Mouse (Mus musculus): ENCODE results near the gene Tprgl. TPM values are rescaled to one million over a fixed set of nuclear protein-coding genes. Genes with fewer than 3 reads are reported as not detected.
A peak's percentile ranks its signal among the peaks of the same experiment; 100 is the strongest.

The Tprgl gene
- total RNA-seq, 2 experiments from 2014 or later = 196 to 199 TPM

DNA sequence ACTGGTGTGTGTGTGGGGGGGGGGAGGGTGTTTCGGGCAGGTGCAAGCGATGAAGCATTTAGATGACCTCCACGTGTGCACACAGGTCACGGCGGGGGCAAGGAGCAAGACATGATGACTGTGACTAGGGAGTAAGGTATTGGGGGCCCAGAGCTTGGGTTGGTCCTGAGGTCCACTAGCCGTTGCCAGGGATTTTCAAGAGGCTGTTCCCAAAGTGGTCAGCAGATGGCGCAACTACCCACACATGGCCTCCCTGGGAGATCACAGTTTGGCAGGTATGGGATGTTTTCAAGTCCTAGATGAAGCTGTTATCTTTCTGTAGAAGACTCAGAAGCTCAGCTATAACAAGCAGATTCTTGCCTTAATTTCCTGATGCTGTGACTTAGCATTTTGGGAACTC, 2.8 kb upstream of the Tprgl start:
- DNase-seq (ENCODE audit: low spot score in 2 of 2) = peak in 1 of 2 experiments; percentile 79

DNA sequence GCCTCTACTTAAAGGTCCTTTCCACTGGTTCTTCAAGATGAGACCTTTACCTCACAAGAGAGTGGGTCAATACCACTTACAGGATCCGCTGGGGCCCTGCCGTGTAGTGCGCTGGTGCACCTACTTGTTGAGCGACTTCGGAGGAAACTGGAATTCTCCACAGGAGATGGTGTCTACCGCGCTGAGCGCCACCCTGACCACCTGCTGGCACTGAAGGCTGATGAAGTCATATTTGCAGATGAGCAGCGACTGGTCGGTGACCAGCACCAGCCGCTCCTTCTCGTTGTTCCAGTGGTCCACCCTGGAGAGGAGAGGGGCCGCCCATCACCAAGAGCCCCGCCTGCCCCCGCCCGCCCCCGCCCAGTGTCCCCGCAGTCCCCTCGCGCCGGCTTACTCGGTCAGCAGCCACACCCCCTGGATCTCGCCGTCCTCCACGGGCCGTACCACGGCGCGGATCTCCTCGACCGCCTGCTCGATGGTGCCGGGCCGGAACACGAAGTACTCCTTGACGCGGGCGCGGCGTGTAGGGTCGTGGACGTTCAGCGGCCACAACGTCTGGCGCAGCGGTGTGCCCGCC, 417 bp downstream of the Tprgl start:
- DNase-seq (ENCODE audit: low spot score in 2 of 2) = peak in 1 of 2 experiments; percentile 37

GRCm38 (mm10) chr4:154159002-154159401, 1.5 kb downstream of the Tprgl start:
- peak; percentile 70 to 92 for DNase-seq (ENCODE audit: low spot score in 2 of 2)

DNA sequence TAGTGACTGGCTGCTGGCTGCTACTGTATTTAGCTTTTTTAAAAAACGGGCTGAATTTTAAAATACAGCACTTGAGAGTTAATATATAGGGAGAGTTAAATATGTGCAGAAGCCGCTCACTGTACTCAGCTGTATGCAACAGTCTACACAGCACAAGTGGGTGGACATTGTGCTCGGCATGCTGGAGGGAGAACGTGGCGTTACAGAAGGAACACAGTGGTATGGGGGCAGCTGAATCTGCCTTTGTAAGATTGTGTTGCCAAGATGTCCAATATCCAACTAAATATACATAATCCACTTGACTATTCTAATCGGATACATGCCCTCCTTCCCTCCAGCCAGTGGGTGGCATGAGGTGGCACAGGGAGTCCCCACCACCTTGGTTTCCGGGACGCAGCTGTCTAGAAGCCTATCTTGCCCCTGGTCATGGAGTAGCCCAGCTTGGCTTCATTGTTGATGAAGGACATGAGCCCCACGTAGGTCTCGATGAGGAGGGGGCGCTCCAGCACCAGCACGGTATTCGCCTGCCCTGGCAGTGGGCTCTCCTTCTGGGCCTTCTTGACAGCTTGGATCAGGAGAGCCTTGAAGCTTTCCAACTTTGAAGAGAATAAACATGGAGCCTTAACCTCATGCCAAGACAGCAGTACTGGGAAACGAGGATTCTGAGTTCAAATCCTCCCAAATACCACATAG, 2.4 kb downstream of the Tprgl start:
- DNase-seq (ENCODE audit: low spot score in 2 of 2) = peak in 1 of 2 experiments; percentile 45

DNA sequence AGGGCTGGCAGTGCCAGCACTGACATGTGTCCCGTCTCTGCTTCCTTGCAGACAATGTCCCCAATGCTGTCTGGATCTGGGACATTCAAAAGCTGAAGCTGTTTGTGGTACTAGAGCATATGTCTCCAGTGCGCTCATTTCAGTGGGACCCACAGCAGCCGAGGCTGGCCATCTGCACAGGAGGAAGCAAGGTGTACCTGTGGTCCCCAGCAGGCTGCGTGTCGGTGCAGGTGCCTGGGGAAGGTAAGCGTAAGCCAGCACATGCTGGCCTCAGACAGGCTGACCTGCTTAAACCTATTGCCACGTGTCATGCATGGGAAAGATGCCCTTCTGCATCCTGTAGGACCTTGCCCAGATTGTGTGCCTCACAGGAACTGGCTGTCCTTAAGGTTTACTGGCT, 4.4 kb downstream of the Tprgl start:
- no peak for DNase-seq (ENCODE audit: low spot score in 2 of 2)

GRCm38 (mm10) chr4:154154104-154154503, 6.4 kb downstream of the Tprgl start:
- no peak for DNase-seq (ENCODE audit: low spot score in 2 of 2)

- no peak for DNase-seq (ENCODE audit: low spot score in 2 of 2)
Measured at GRCm38 (mm10) chr4:154146342-154146741, 14.1 kb downstream of the Tprgl start.

DNA sequence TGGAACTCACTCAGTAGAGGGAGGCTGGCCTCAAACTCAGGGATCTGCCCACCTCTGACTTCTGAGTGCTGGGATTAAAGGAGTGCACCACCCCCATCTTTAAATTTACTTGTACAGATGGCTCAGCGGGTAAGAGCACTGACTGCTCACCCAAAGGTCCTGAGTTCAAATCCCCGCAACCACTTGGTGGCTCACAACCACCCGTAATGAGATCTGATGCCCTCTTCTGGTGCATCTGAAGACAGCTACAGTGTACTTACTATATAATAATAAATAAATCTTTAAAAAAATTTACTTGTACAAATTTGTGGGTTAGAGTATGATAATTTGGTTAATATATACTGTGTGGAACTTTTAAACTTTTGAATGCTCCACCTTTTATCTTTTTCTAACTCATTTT, 15.8 kb downstream of the Tprgl start:
- no peak for DNase-seq (ENCODE audit: low spot score in 2 of 2)

- DNase-seq (ENCODE audit: low spot score in 2 of 2) = peak; percentile 83 to 93
Measured at GRCm38 (mm10) chr4:154142211-154143040, 18.0 kb downstream of the Tprgl start, which contains the start of gene Wrap73. Gene Wrap73, plus strand, starts transcription at chr4:154142372.

DNA sequence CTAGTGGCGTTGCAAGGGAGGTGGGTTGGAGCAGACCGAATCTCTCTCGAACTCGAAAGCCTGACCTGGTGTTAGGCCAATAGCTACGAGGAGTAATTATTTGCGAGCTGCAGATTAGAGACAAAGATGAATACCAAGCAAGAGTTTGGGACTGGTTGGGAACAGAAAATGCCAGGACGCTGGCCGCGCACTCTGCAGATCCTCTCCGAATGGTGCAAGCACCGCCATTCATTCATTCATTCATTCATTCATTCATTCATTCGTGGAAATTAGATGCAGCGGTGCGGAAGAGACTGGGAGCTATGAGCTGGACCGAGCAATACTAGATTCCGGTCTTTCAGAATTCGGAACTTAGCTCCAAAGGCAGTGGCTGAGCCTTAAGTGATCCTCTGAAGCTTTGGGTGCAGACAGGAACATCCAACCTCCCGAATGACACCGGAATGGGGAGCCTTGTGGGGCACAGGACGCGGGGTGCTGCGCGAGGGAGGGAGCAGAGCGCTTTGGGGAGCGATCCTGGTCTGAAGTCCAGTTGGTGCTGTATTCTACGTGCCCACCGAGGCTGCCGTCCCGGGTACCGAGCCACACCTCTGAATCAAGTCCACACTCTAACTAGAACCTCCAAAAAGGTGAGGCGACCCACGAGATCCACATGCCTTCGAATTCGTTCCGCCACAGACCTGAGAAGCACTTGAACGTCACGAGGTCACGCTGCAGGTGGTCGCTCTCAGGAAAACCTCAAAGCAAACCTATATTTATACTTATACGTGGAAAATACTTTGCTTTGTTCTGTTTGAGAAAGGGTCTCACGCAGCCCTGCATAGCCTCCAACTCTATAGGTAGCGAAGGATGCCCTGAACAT, 19.2 kb downstream of the Tprgl start:
- DNase-seq (ENCODE audit: low spot score in 2 of 2) = no peak

DNA sequence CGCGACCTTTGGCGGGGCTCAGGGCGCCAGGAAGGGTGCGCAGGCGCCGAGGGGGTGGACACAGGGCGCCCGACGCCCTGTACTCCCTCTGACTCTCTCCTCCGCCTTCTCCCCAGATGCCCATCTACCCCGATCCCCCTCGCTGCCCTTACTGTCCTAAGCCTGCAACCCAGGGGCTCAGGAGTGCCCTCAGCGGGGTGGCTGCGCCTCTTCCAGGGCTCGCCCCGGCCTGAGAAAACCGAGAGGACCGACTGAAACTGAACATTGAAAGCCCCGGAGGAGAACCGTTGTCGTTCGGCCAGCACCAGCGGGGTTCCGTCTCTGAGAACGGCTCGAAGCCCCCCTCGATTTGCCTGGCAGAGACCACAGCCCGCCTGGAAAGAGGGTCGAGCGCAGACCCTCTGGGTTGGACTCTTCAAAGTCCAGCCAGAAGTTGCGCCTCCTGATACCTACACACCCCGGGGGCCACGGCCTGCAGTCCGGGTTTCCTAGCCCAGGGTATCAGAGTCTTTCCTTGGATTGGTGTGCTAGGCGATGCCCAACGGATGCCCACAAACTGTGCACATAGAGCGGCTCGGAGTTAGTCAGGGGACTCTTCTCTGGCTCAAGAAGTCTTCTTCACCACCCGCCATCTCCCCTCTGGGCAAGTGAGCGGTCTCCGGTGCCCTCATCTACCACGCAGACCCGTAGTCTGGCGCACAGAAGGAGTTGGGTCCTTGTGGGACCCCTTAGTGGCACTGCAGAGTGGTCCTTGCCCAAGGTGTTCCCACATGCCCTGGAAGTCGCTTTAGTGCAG, 20.1 kb downstream of the Tprgl start:
- no peak for DNase-seq (ENCODE audit: low spot score in 2 of 2)

- no peak for DNase-seq (ENCODE audit: low spot score in 2 of 2)
Measured at GRCm38 (mm10) chr4:154140182-154140212, 20.5 kb downstream of the Tprgl start, which contains the start of gene Trp73. Gene Trp73, minus strand, starts transcription at chr4:154140208.

DNA sequence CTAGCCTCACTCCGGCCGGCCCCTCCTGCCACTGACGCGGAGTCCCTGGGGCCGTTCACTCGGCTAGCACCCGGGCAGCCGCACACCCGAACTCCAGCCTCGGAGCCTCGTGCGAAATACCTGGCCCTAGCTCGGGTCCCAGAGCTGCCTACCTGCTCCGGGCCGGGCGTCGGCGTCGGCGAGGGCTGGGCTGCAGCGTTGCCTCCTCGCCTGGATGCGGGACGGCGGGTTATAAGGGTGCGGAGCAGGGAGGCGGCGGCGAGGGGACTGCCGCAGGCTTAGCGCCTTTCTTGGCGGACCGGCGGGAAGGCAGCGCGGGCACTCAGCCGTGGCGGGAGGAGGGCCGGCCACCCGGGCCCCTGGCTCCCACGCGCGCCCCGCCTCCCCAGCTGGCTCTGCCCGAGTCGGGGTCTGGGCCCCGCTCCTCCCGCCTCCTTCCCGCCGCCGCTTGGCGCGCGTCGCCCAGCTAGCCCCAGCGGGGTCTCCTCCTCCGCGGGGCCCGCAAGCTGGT, 20.7 kb downstream of the Tprgl start:
- DNase-seq (ENCODE audit: low spot score in 2 of 2) = no peak

DNA sequence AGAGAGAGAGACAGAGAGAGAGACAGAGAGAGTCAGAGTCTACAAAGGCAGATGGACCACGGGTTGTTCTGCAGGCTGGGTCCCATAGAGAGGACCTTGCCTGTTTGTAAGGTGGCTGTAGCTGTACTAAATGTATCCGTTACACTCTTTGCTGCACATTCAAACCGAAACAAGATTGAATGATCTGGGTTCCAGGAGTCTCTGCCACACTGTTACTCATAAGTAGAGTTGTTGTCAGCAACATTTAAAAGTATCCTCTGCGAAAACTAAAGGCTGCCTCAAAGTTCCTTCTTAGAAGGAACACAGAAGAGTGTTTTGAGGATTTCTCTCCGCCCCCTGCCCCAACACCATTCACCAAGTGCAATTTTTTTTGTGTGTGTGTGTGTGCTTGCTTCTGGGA, 23.3 kb downstream of the Tprgl start:
- no peak for DNase-seq (ENCODE audit: low spot score in 2 of 2)

DNA sequence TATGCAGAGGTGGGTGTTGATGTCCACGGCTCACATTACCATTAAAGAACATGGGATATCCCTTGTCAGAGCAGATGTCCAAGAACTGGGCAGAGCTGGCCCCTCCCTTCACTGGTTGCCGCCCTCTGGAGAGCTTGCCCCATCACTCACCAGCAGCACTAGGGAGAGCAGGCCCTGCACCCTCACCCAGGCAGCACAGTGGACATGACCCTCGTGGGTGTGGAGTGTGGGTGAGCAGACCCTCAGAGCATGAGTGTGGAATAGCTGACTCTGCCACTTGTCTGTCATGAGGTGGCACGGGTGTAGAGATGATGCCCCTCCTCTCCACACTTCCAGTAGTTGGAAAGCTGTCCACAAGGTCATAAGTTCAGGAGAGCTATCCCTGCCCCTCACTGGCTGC, 25.7 kb downstream of the Tprgl start:
- no peak for DNase-seq (ENCODE audit: low spot score in 2 of 2)

DNA sequence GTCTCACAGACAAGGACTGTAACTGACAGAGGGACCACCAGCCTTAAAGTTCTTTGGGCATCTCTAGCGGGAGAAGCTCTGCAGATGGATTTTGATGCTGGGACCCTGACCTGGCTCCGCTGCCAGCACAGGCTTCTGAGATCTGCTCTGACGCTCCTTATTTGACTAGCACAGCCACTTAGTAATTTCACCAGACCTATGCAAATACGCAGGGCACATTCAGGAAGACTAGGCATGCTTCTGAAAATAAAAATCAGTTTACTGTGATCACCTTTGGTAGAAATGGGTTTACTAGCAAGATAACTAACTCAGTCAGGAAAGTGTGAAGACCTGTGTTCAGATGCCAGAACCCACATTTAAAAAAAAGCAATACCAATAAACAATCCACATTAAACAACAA, 28.6 kb downstream of the Tprgl start:
- no peak for DNase-seq (ENCODE audit: low spot score in 2 of 2)

DNA sequence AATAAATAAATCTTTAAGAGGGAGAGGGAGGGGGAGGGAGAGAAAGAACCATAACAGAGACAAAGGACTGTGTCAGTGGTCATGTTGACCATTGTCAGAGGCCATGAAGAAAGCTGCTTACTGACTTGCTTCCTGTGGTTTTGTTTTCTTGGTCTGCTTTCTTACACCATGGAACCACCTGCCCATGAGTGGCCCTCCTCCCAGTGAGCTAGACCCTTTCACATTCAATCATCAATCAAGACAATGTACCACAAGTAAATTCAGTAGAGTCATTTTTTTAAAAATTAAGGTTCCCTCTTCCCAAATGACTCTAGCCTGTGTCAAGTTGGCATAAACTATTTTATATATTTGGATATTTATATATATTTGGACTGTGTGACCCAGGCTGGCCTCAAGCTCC, 30.5 kb downstream of the Tprgl start:
- no peak for DNase-seq (ENCODE audit: low spot score in 2 of 2)

DNA sequence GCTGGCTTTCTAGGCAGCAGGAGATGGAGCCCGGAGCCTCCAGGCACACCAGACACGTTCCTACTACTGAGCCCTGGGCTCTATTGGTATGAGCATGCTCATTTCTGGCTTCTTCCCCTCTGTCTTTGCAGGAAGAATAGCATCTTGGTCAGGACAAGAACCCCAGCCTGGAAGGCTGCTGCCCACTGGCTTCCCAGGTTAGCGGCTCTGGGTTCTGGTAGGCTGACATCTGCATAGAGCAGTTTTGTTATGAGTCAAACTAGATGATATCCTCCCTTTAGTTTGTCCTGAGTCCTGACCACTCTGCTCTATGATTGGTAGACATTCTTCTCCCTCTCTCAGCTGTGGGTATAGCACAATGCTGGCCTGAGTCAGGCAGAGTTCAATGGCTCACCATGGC, 33.2 kb downstream of the Tprgl start:
- no peak for DNase-seq (ENCODE audit: low spot score in 2 of 2)

DNA sequence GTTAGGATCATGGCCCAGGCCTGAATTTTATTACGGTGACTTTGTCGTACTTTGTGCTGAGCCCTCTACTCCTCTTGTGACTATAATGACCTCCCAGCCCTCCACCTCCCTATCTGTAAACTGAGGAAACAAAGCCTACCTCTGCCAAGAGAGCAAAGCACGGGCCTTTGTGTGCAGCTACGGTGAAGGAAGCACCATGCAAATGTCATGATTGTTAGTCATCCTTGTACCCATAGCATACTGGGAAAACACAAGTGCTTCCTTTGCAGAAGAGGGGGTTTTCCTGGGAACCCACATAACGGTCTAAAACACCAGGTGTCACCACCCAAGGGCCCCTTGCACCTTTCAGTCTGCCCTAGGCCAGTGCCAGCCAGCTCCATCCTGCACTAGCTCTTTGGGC, 35.3 kb downstream of the Tprgl start:
- DNase-seq (ENCODE audit: low spot score in 2 of 2) = no peak

- no peak for DNase-seq (ENCODE audit: low spot score in 2 of 2)
Measured at GRCm38 (mm10) chr4:154123553-154123952, 36.9 kb downstream of the Tprgl start.

DNA sequence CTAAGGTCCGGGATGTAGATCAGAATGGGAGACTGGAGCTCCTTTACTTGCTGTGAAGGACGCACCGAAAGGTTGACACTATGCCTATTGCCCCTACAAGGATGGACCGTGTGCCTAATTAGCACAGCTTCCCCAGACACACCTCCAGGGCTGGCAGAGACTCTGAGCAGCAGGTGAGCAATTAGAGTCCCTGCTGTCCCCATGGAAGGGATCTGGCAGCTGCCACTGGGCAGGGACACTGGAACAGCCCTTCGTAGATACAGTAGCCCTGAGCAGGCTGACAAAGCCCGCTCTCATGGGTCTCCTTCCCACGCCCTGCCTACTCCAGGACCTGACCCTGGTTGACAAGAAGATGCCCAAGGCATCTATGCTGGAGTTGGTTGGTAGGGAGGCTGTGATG, 38.1 kb downstream of the Tprgl start:
- no peak for DNase-seq (ENCODE audit: low spot score in 2 of 2)
